Mouse (Mus musculus): ENCODE results near the gene Mfap2. TPM values are rescaled to one million over a fixed set of nuclear protein-coding genes. Genes with fewer than 3 reads are reported as not detected.

Gene Mfap2
- polyA plus RNA-seq, 1 experiment from 2014 or later: 14.6 TPM

DNA sequence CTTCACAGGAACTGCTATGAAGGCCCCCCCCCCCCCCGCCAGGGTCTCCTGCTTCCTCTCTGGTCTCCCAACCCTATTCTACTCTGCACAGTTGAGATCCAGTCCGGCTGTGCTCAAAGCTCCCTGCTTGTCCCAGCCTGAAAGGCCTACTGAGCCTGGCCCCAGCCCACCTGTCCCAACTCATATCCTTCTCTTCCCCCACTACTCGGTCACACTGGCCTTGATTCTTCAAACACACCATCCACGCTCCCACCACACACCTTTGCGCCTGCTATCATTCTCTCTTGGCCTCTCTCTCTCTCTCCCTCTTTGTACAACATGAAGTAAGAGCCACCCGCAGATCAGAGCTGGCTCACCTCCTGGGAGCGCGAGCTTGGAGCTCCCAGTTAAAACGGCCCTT, 48.6 kb downstream of the Mfap2 start:
- Histone ChIP-seq H3K9ac (replicated peaks) (no peak overlapping the region), H3K27me3 (ENCODE audit: insufficient read depth, low read length) (no peaks in the 10 kb centered on the region), H3K4me2 (ENCODE audit: low read depth, low read length) (no peak overlapping the region), H3K27ac (ENCODE audit: low read depth) (no peak overlapping the region), H3K9me3 (ENCODE audit: low read length) (no peaks in the 10 kb centered on the region), H3K36me3 (replicated peaks; ENCODE audit: insufficient read depth, low read length) (no peaks in the 10 kb centered on the region), H3K4me1 (ENCODE audit: insufficient read depth) (peaks cover 14% of the 10 kb centered on the region; the same call in 1 of the 2 replicates), H3K4me3 (ENCODE audit: low read depth, low read length) (no peak overlapping the region)
- 70% methylated on average over 9 of the region's 9 CpGs for WGBS (ENCODE audit: insufficient replicate concordance)
- TF ChIP-seq CTCF (IDR thresholded peaks at IDR 0.05; ENCODE audit: low read depth): no peak
- no peak for TF ChIP-seq EP300 (IDR thresholded peaks at IDR 0.05; ENCODE audit: low read depth)
- no peak for ATAC-seq
- DNase-seq: no peak

- H3K4me2 ChIP-seq (ENCODE audit: low read depth, low read length): peak overlapping the region; percentile 95
- TF ChIP-seq EP300 (IDR thresholded peaks at IDR 0.05; ENCODE audit: low read depth): no peak
- TF ChIP-seq CTCF (IDR thresholded peaks at IDR 0.05; ENCODE audit: low read depth): no peak
Observed at GRCm38 (mm10) chr4:141059616-141060425, 49.6 kb downstream of the Mfap2 start.

GRCm38 (mm10) chr4:141060426-141061301, 50.4 kb downstream of the Mfap2 start, which contains the start of gene Crocc:
Crocc (minus strand) TSS chr4:141060550.
- Histone ChIP-seq H3K9ac (replicated peaks) (peak within 1 kb of the TSS; percentile 76), H3K4me2 (ENCODE audit: low read depth, low read length) (peak within 1 kb of the TSS; percentile 95), H3K4me1 (ENCODE audit: insufficient read depth) (peaks cover 14% of the 10 kb centered on the region; the same call in 1 of the 2 replicates), H3K36me3 (replicated peaks; ENCODE audit: insufficient read depth, low read length) (peaks cover 3% of the 10 kb centered on the region), H3K27me3 (ENCODE audit: insufficient read depth, low read length) (no peaks in the 10 kb centered on the region), H3K9me3 (ENCODE audit: low read length) (no peaks in the 10 kb centered on the region), H3K27ac (ENCODE audit: low read depth) (peak within 1 kb of the TSS; percentile 74), H3K4me3 (ENCODE audit: low read depth, low read length) (peak within 1 kb of the TSS; percentile 63)
- peak; percentile 100 for DNase-seq
- WGBS (ENCODE audit: insufficient replicate concordance): under 1% methylated on average over 77 of the region's 77 CpGs
- TF ChIP-seq EP300 (IDR thresholded peaks at IDR 0.05; ENCODE audit: low read depth) (peak; percentile 38; the same call in 1 of the 2 replicates), CTCF (IDR thresholded peaks at IDR 0.05; ENCODE audit: low read depth) (peak; percentile 98)
- ATAC-seq: peak; percentile 95

More at GRCm38 (mm10) chr4:141059616-141060425, 49.6 kb downstream of the Mfap2 start:
- peak overlapping the region; percentile 63 for H3K4me3 ChIP-seq (ENCODE audit: low read depth, low read length)
- peak overlapping the region; percentile 76 for H3K9ac ChIP-seq (replicated peaks)
- H3K27me3 ChIP-seq (ENCODE audit: insufficient read depth, low read length): no peaks in the 10 kb centered on the region
- no peaks in the 10 kb centered on the region for H3K9me3 ChIP-seq (ENCODE audit: low read length)
- H3K36me3 ChIP-seq (replicated peaks; ENCODE audit: insufficient read depth, low read length): no peaks in the 10 kb centered on the region
- 7% methylated on average over 31 of the region's 32 CpGs for WGBS (ENCODE audit: insufficient replicate concordance)
- DNase-seq (no peak), ATAC-seq (peak; percentile 35)
- peak overlapping the region; percentile 64; the same call in 1 of the 2 replicates for H3K27ac ChIP-seq (ENCODE audit: low read depth)
- peaks cover 14% of the 10 kb centered on the region; the same call in 1 of the 2 replicates for H3K4me1 ChIP-seq (ENCODE audit: insufficient read depth)

DNA sequence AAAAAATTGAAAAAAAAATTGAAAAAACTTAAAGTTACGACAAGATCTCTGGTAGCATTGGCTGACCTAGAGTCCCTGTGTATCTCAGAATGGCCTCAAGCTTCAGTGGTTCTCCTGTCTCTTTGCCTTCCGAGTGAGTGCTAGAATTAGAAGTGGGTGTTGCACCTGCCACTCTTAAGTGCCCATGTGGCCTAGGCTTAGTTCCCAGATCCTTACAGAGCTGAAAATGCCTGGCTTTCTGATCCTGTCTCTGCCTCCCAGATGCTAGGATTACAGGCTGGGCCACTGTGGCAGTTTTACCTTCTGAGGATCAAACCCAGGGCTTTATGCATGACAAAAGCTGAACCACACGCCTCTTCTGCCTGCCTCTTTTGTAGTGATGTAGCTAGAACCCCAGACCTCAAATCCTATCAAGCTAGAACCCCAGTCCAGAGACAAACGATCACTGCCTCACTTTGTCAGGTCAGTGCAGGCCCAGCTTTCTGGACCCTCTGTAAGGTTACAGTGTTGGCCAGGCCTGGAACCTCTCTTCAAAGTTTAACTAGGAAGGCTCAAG, 54.0 kb downstream of the Mfap2 start:
- TF ChIP-seq CTCF (IDR thresholded peaks at IDR 0.05; ENCODE audit: low read depth) (no peak), EP300 (IDR thresholded peaks at IDR 0.05; ENCODE audit: low read depth) (no peak)
- 86% methylated on average over 4 of the region's 4 CpGs for WGBS (ENCODE audit: insufficient replicate concordance)
- Histone ChIP-seq H3K27ac (ENCODE audit: low read depth) (no peak overlapping the region), H3K9ac (replicated peaks) (no peak overlapping the region), H3K4me1 (ENCODE audit: insufficient read depth) (peaks cover 18% of the 10 kb centered on the region), H3K9me3 (ENCODE audit: low read length) (no peaks in the 10 kb centered on the region), H3K27me3 (ENCODE audit: insufficient read depth, low read length) (no peaks in the 10 kb centered on the region), H3K36me3 (replicated peaks; ENCODE audit: insufficient read depth, low read length) (peaks cover 38% of the 10 kb centered on the region), H3K4me3 (ENCODE audit: low read depth, low read length) (no peak overlapping the region), H3K4me2 (ENCODE audit: low read depth, low read length) (no peak overlapping the region)
- no peak for DNase-seq
- no peak for ATAC-seq

- peaks cover 16% of the 10 kb centered on the region for H3K4me1 ChIP-seq (ENCODE audit: insufficient read depth)
- no peaks in the 10 kb centered on the region for H3K27me3 ChIP-seq (ENCODE audit: insufficient read depth, low read length)
- peaks cover 47% of the 10 kb centered on the region for H3K36me3 ChIP-seq (replicated peaks; ENCODE audit: insufficient read depth, low read length)
- no peaks in the 10 kb centered on the region for H3K9me3 ChIP-seq (ENCODE audit: low read length)
- no peak overlapping the region for H3K9ac ChIP-seq (replicated peaks)
- 6% methylated on average over 8 of the region's 8 CpGs for WGBS (ENCODE audit: insufficient replicate concordance)
- H3K27ac ChIP-seq (ENCODE audit: low read depth): no peak overlapping the region
- TF ChIP-seq EP300 (IDR thresholded peaks at IDR 0.05; ENCODE audit: low read depth) (no peak), CTCF (IDR thresholded peaks at IDR 0.05; ENCODE audit: low read depth) (peak; percentile 100)
- no peak overlapping the region for H3K4me2 ChIP-seq (ENCODE audit: low read depth, low read length)
- no peak overlapping the region for H3K4me3 ChIP-seq (ENCODE audit: low read depth, low read length)
- DNase-seq (peak; percentile 88), ATAC-seq (peak; percentile 14)
Observed at GRCm38 (mm10) chr4:141065123-141065522, 54.9 kb downstream of the Mfap2 start.

Other genes starting within 250 kb of the Mfap2 start
- gene Padi4, start 236.2 kb upstream of the Mfap2 start, polyA plus RNA-seq (2015; fragmentation: Nextera tagmentation; extraction: Ambion mirVana): 3.6 and 4.5 TPM in 2 replicates
- 0.06 and 0.11 TPM in 2 replicates for gene Padi3, start 199.8 kb upstream of the Mfap2 start, polyA plus RNA-seq (2015; fragmentation: Nextera tagmentation; extraction: Ambion mirVana)
- 0.02 TPM in 1 of 2 replicates, not detected in the other for gene Padi1, start 164.6 kb upstream of the Mfap2 start, polyA plus RNA-seq (2015; fragmentation: Nextera tagmentation; extraction: Ambion mirVana)
- gene Padi2, start 104.1 kb upstream of the Mfap2 start, polyA plus RNA-seq (2015; fragmentation: Nextera tagmentation; extraction: Ambion mirVana): 1.9 and 2.1 TPM in 2 replicates
- 312 and 329 TPM in 2 replicates for gene Sdhb, start 49.2 kb upstream of the Mfap2 start, polyA plus RNA-seq (2015; fragmentation: Nextera tagmentation; extraction: Ambion mirVana)
- 13.2 and 15.8 TPM in 2 replicates for gene Atp13a2, start 23.5 kb upstream of the Mfap2 start, polyA plus RNA-seq (2015; fragmentation: Nextera tagmentation; extraction: Ambion mirVana)
- 0.32 and 0.47 TPM in 2 replicates for gene Crocc, start 50.1 kb downstream of the Mfap2 start, polyA plus RNA-seq (2015; fragmentation: Nextera tagmentation; extraction: Ambion mirVana)
- gene Necap2, start 67.9 kb downstream of the Mfap2 start, polyA plus RNA-seq (2015; fragmentation: Nextera tagmentation; extraction: Ambion mirVana): 47.1 and 53.0 TPM in 2 replicates
- not detected in 2 replicates for gene Spata21, start 77.9 kb downstream of the Mfap2 start, polyA plus RNA-seq (2015; fragmentation: Nextera tagmentation; extraction: Ambion mirVana)
- gene Szrd1, start 129.4 kb downstream of the Mfap2 start, polyA plus RNA-seq (2015; fragmentation: Nextera tagmentation; extraction: Ambion mirVana): 16.8 and 17.7 TPM in 2 replicates
- 11.2 and 11.7 TPM in 2 replicates for gene Fbxo42, start 137.5 kb downstream of the Mfap2 start, polyA plus RNA-seq (2015; fragmentation: Nextera tagmentation; extraction: Ambion mirVana)
- gene Rsg1, start 203.5 kb downstream of the Mfap2 start, polyA plus RNA-seq (2015; fragmentation: Nextera tagmentation; extraction: Ambion mirVana): 0.43 and 0.79 TPM in 2 replicates
- gene Arhgef19, start 229.1 kb downstream of the Mfap2 start, polyA plus RNA-seq (2015; fragmentation: Nextera tagmentation; extraction: Ambion mirVana): 3.0 and 4.2 TPM in 2 replicates